Mouse (Mus musculus): Measurements from ENCODE around the gene Phrf1.

The Phrf1 gene

GRCm38 (mm10) chr7:141228279-141229067 lies at the start of gene Phrf1:
Gene Phrf1 (plus strand): TSS chr7:141228784.
- peak; percentile 90 for DNase-seq (ENCODE audit: low spot score)

- DNase-seq (ENCODE audit: low spot score) = no peak
These were observed 40.4 kb upstream of the Phrf1 start for GRCm38 (mm10) chr7:141188194-141188593.

GRCm38 (mm10) chr7:141188733-141189132 lies 39.9 kb upstream of the Phrf1 start:
- no peak for DNase-seq (ENCODE audit: low spot score)

GRCm38 (mm10) chr7:141190220-141190619 lies 38.4 kb upstream of the Phrf1 start:
- DNase-seq (ENCODE audit: low spot score) = no peak

GRCm38 (mm10) chr7:141191036-141191435 lies 37.5 kb upstream of the Phrf1 start:
- DNase-seq (ENCODE audit: low spot score) = no peak

GRCm38 (mm10) chr7:141191796-141192685 lies 36.5 kb upstream of the Phrf1 start:
- DNase-seq (ENCODE audit: low spot score) = no peak

- DNase-seq (ENCODE audit: low spot score) = peak; percentile 81
These were observed 35.7 kb upstream of the Phrf1 start for GRCm38 (mm10) chr7:141192776-141193347.

- DNase-seq (ENCODE audit: low spot score) = no peak
These were observed 35.2 kb upstream of the Phrf1 start for GRCm38 (mm10) chr7:141193348-141193856.

GRCm38 (mm10) chr7:141193948-141194347 lies 34.6 kb upstream of the Phrf1 start, which contains the start of the genes Hras and Lrrc56:
Gene Hras (minus strand): TSS chr7:141194005.
Gene Lrrc56 (plus strand): TSS chr7:141194157.
- peak; percentile 98 for DNase-seq (ENCODE audit: low spot score)

GRCm38 (mm10) chr7:141194409-141194808 lies 34.2 kb upstream of the Phrf1 start:
- DNase-seq (ENCODE audit: low spot score) = no peak

GRCm38 (mm10) chr7:141194830-141195229 lies 33.8 kb upstream of the Phrf1 start:
- peak; percentile 92 for DNase-seq (ENCODE audit: low spot score)

- no peak for DNase-seq (ENCODE audit: low spot score)
These were observed 32.8 kb upstream of the Phrf1 start for GRCm38 (mm10) chr7:141195754-141196153.

GRCm38 (mm10) chr7:141196619-141197282 lies 31.8 kb upstream of the Phrf1 start:
- no peak for DNase-seq (ENCODE audit: low spot score)

- DNase-seq (ENCODE audit: low spot score) = no peak
These were observed 30.5 kb upstream of the Phrf1 start for GRCm38 (mm10) chr7:141198121-141198520.

- DNase-seq (ENCODE audit: low spot score) = no peak
These were observed 24.0 kb upstream of the Phrf1 start for GRCm38 (mm10) chr7:141204546-141204945.

- no peak for DNase-seq (ENCODE audit: low spot score)
These were observed 23.1 kb upstream of the Phrf1 start for GRCm38 (mm10) chr7:141205504-141205903.

GRCm38 (mm10) chr7:141206182-141206937 lies 22.2 kb upstream of the Phrf1 start:
- no peak for DNase-seq (ENCODE audit: low spot score)

GRCm38 (mm10) chr7:141209526-141209925 lies 19.1 kb upstream of the Phrf1 start:
- no peak for DNase-seq (ENCODE audit: low spot score)

- no peak for DNase-seq (ENCODE audit: low spot score)
These were observed 18.4 kb upstream of the Phrf1 start for GRCm38 (mm10) chr7:141210137-141210536.

- no peak for DNase-seq (ENCODE audit: low spot score)
These were observed 17.9 kb upstream of the Phrf1 start for GRCm38 (mm10) chr7:141210606-141211131.

GRCm38 (mm10) chr7:141213133-141213532 lies 15.5 kb upstream of the Phrf1 start:
- DNase-seq (ENCODE audit: low spot score) = no peak
